Mouse (Mus musculus): Measurements from ENCODE around the gene Tspoap1.
A peak's percentile ranks its signal among the peaks of the same experiment; 100 is the strongest.

The Tspoap1 gene

DNA sequence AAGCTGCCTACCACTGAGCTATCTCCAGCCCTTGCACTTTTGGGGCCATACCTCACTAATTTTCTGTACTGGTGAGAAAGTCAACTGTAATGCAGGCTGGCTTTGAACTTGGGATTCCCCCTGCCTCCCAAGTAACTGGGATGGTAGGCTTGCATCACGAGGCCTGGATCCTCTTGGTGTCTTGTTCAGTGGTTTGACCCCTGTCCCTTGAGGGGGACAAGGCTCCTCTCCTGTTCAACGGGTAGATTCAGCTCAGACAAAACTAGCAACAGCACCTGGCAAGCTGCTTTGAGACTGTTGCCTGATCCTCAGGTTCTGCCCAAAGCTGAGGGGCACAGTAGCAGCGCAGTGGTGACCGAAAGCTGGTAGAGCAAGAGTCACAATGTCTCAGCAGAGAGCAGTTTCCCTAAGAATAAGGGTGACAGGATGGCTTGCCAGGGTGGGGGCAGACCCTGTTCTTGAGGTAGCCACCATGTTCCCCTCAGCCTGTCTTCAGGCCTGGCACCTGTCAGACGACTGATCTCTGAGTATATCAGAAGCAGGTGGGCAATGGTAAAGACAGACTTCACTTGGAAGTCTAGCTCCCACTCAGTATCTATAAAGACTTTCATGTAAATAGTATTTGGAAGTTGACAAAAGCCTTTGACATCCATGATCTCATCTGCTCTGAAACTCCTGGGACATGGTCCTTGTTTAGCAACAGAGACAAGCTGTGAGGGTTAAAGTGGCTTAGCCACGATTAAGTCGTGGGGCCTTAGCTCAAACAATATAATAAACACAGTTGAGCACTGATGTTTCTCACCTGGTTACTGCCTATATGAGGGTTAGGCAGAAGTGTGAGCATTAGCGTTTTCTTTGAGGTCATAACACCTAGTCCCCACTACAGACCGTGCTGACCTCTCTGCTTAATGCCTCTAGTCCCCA is 14.4 kb upstream of the Tspoap1 start:
- DNase-seq (ENCODE audit: low spot score in 2 of 2) = no peak

DNA sequence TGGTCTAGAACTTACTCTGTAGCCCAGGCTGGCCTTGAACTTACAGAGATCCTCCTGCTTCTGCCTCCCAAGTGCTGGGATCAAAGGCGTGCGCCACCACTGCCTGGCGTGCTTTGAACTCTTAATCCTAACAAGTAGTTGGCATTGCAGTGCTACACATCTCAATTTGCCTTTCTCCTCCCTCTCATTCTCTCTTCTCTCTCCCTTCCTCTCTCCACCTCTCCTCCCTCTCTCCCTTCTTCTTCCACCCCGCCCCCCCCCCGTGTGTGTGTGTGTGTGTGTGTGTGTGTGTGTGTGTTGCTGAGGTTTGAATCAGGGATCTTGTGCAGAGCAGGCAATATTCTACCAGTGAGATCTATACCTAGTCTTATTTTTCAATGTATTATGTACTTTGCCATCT is 13.0 kb upstream of the Tspoap1 start:
- DNase-seq (ENCODE audit: low spot score in 2 of 2) = no peak

DNA sequence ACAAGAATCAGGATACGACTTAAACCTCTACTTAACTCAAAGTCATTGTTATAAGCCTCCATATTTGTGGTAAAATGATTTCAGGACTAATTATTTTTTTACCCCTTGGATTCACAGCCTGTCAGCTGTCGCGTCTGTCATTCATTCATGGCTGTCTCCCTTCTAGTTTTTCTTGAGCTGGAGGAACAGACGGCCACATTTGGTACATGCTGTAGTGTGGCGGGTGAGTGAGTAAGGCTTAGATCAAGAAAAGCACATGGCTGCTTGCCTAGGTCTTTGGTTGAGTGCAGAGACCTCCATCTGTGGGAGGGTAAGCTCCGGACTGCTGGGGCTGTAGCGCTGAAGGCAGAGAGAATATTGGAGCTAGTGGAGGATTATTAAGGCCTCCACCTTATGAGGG is 12.6 kb upstream of the Tspoap1 start:
- no peak for DNase-seq (ENCODE audit: low spot score in 2 of 2)

DNA sequence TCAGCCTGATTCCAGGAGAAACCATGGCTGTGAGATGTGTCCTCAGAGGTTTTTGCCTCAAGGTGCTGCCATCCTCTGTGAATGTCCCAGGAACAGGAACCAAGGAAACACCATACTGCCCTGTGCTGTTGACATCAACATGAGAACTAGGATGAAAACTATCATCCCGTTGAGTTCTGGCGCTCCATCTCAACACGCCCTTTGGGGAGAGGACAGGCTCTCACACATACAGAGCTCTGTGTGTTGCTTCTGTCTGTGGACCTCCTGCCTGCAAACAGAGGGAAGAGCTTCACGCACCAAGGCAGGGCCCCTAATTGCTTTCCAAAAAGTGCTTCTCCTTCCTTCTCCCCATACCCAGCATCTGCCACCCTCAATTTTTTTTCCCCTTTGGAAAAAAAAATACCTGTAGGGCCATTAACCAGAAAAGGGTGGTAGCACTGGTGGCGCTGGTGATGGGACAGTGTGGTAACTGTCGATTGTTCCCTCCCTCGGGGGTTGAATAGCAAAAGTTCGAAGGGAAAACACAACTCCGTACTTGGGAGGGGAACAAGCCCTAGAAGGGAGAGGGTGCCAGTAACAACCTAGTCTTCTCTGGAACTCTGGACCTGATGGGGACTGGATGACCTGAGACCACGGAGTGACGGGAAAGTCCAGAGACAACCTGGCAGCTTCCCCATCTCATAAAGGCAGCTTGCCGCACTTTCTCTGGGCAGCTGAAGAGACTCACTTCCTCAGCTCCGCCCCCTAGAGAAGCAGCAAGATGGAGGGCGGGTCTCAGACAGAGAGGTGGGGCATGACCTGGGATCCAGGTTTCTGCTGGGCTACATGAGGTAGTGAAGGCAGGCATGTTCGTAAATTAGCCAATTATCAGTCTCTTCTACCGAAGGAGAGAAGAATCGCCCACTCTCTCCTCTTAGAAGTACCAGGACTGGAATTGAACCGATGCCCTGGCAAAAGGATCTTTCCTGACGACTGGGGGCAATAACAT is 11.9 kb upstream of the Tspoap1 start:
- no peak for DNase-seq (ENCODE audit: low spot score in 2 of 2)

DNA sequence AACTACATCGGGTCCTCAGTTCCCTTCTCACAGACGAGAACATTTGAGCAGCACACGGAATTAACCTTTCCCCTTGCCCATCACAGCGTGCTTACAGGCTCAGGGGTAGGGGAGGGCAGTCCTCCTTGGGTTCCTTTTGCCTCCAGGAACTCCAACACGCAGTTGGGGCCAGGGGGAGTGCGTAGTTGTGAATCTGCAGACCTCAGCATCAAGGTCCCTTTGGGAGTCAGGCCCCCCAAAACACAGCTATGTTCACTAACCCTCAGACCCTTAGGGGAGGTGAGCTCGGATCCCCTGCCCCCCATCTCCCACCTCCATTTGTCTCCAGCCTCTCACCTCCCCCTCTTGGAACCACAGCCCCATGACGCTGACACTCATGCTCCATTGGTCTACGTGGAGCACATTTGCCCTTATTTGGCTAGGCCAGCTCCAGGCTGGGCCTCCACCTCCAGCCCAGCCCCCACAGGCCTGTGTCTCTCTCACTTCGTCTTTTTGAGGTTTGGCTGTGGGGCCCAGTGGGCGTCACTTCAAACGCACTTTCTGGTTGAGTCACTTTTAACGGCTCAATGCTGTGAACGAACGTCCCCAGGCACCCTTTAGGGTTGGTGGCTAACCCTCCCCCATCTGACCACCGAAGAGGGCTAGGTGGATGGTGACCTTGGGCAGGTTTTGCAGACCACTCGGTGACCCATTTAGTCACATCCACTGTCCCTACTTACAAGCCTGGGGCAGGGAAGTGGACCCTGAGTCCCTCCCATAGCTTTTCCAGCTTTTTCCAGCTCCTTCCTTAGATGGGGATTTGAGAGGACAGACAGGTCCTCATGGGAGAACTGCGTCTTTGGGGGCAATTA is 10.9 kb upstream of the Tspoap1 start:
- DNase-seq (ENCODE audit: low spot score in 2 of 2) = peak; percentile 45 to 58

DNA sequence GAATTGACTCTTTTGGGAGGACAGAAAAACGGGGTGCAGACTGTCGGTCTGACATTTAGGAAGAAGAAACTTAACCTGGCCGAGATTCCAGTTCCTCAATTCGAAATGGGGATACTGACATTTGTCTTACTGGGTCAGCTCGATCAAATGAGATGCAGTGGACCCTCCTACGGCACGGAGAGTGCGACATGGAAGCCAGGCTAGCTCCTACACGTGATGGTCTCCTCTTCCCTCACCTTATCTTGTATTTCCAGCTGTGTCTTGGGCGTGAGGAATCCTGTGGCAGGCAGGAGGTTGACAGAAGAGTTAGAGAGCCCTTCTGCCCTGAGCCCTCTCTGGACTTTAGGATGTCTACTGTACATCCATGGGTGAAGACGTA is 10.3 kb upstream of the Tspoap1 start:
- no peak for DNase-seq (ENCODE audit: low spot score in 2 of 2)

DNA sequence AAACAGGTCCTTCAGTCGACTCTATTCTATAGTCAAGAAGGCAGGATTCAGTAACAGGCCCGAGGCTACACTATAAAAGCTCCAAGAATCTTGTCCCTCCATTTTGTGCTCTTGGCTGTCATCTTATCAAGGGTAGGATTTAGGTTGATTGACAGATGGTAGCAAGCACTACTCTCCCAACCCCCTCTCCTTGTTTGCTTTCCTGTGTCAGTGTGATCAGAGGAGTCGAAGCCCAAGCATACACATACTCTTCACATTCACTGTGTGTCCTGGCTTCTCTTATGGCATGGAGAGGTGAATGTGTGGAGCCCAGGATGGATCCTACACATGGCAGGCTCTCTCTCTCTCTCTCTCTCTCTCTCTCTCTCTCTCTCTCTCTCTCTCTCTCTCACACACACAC is 9.8 kb upstream of the Tspoap1 start:
- no peak for DNase-seq (ENCODE audit: low spot score in 2 of 2)

DNA sequence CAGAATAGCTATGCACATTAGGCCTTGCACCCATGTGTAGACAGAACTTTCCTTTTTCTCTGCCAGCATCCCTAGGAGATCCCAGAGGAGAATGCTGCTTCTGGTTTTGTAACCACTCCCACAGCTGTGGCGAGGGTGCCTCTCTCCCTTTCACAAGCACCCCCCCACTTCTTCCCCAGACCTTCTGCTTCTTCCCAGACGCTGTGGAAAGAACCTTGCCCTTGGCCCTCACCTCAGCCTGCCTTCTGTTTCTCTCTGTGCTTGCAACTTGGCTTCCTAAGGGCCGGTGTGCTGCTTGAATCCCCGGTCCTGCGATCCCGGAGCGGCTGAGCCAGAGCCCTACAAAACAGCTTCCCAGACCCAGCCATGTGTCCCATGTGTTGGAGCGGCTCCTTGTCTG is 9.3 kb upstream of the Tspoap1 start:
- DNase-seq (ENCODE audit: low spot score in 2 of 2) = no peak

DNA sequence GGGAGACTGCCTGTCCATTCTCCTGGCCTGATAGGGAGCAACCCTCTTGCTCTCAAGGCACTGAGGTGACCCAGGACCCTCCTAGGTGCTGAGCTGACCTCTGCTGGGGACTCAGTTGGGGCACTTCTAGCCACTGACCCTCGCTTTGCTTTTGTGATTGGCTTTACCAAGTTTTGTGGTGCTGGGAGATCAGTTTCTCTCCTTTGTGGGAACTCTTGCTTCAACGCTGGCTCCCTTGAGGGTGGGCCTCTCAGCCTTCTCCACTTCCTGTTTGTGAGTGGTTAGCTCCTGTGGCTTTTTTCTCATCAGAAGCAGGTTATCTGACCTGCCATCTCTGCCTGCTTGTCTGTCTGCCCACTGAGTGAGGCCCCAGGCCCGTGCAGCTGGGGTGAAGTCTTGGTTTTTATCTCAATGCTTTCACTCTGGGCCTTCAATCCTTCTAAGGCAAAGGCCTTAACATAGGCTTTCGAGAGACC is 8.8 kb upstream of the Tspoap1 start:
- DNase-seq (ENCODE audit: low spot score in 2 of 2) = no peak

DNA sequence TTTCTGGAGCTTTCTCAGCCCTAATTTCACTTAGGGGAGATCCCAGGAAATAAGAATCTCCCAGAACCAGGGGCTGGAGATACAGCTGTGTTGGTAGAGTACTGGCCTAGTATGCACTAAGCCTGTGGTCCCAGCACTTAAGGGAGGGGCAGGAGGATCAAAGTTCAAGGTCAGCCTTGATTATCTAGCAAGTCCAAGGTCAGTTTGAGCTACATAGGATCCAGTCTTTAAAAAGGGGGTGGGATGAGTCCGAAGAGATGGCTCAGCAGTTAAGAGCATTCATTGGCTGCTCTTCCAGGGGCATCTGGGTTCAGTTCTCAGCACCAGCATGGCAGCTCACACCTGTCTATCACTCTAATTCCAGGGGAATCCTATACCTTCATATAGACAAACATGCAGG is 8.0 kb upstream of the Tspoap1 start:
- no peak for DNase-seq (ENCODE audit: low spot score in 2 of 2)

DNA sequence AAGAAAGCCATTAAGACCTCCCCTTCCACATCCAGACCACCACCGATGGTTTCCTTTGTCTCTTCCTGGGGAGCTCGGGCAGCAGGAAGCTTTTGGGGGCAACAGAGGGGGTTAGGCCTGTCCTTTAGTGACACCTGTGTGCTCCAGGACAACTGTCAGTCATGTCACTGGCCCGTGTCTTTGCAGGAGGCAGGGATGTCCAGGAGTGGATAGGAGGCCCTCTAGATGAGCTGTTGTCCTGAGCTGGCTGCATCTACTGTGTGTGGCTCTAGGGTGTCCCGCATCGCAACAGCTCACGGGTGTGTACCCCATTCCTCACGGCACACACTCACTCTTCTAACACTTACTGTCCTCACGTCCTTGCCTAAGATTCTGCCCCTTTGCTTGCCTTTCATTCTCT is 7.1 kb upstream of the Tspoap1 start:
- DNase-seq (ENCODE audit: low spot score in 2 of 2) = no peak

DNA sequence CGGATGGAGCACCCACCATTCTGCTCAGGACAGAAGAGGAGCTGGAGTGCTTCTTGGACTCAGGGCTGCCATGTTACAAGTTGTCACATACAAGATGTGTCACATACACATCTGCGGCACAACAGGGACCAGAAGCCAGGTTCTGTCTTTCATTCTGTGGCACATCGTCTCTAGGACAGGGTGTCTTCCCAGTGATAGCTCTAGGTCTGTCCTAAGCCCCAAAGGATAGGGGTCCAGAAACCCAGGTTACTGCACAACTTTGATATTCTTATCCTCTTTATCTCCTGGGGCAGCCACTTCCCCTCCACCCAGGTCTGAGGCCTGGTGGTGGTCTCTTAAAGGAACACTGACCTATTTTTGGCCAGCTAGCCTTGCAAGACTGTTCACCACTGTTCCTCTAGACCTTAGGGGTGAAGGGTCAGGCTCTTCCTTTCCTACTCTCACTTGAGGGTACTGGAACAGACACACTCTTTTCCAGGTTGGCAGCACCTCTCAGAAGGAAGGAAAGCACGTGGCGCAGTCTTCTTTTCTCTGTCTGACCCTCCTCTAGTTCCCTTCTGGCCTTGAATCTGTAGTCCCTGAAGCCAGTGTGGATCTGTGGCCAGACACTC is 6.3 kb upstream of the Tspoap1 start:
- no peak for DNase-seq (ENCODE audit: low spot score in 2 of 2)

DNA sequence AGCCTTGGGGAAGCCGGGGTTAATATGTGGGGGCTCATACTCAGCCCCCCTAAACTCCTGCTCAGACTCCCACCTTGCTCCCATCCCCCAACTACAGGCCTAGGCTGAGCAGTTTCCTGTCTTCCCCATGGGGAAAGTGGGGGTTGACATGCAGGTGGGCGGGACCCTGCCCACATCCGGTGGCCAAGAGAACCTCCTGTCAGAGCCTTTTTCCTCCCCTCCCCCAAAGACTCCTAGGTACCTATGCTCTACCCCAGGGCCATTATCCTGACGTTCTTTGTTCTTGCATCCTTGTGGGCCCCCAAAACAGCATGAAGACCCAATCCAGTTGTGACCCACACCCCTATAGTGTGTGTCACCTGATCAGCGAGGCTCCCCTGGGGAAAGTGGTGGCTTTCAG is 5.7 kb upstream of the Tspoap1 start:
- DNase-seq (ENCODE audit: low spot score in 2 of 2) = no peak

DNA sequence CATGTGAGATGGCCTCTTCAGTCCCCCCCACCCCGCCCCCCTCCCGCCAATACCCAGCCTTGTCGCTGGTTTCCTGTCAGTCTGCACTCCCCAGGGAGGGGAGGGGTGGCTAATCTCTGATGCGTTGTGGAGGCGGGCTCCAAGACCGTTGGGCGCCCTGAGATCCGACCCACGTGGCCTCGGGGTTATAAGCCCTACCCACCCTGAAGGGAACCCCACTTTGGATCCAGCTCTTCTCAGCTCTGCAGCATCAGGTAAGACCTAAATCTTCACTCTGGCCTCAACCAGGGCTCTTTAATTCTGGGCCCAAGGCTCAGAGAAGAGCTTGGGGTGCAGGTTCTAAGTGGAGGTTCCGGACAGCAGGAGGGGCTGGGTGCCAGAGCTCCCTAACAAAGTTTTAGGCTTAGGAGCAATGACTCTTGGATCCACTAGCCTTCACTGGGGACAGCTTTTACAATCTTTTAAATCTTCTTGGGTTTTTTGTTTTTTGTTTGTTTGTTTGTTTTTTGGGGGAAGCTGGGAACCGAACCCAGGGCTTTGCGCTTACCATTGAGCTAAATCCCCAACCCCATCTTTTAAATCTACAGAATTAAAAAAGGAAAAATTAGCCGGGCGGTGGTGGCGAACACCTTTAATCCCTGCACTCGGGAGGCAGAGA is 4.9 kb upstream of the Tspoap1 start:
- peak in 1 of 2 experiments; percentile 56 for DNase-seq (ENCODE audit: low spot score in 2 of 2)

DNA sequence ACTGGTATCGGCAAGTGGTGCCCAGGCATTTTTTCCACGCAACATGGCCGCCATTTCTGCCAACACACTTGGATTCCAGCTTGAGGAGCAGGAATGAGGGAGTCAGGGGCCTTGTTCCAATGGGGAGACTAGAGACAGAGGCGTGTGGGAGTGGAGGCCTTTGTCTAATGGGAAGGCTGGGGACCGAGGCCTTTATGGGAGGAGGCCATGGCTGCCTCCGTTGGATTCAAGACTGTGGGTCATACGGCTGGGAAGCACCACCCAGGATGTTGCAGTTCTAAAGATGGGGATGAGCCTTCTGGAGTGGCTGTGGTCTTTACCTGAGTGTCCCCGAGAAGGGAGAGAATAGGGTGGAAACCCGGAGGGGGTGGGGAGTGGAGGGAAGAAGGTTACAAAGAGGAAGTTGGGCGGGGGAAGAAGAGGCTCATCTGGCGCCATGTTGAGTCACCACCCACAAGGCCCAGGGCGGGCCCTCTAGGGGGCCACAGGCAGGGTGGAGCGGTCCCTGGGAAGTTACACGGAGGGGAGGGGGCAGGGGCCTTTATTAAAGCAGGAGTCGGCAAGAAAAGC is 4.0 kb upstream of the Tspoap1 start:
- no peak for DNase-seq (ENCODE audit: low spot score in 2 of 2)

DNA sequence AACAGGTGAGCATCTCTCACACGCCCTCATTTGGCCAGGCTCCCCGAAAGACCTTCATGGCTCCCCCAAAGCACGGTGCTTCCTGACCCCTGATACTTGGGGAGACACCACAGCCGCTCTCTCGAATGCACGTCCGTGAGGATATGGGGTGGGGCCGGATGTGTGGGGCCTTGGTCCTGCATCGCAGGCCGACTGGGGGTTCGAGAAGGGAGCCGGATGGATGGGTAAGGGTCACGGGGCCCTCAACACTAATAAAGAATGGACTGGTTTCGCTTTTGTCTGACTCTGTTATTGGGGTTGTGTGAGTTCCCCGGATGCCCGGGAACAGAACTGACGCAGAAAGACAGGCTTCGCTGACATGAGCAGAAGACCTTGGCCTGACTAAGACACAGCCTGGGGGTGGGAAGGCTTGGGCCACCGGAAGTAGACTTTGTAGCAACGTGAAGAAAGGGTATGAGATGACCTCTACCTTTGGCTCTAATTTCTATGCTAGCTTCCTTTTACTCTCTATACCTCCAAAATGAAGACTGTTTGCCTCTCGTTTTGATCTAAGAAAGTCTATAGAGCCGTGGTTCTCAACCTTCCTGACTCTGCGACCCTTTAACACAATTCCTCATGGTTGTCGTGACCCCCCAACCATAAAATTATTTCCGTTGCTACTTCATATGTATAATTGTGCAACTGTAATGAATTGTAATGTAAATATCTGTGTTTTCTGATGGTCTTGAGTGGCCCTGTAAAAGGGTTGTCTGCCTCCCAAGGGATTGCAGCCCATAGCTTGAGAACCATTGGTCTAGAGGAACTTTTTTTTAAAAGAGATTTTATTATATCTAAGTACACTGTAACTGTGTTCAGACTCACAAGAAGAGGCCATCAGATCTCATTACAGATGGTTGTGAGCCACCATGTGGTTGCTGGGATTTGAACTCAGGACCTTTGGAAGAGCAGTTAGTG is 3.1 kb upstream of the Tspoap1 start:
- no peak for DNase-seq (ENCODE audit: low spot score in 2 of 2)

DNA sequence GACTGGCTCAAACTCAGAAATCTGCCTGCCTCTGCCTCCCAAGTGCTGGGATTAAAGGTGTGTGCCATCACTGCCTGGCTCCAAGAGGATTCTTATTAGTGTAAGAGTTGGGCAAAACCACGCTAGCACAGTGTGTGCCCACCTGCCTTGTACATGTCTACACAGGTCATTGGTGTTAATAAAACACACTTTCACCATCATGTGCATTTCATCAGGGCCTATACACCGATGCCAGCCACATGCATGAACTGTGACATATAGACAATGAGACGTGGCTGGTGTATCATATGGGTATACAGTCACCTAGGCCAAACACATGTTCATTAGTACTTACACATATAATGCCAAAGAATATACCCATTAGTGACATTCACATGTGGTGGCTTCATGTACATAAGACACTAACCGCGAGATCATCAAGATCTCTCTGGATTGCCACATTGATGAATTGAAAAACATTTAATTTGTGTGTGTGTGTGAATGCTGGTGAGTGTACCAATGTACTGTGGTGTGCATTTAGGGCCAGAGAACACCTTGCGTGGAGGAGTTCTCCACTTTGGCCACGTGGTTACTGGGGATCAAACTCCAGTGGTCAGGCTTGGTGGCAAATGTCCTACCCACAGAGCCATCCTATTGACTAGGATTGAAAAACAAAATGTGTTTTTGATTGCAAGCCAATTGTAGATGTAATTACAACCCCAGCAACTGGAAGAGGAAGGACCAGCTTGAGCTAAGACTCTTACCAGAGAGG is 2.0 kb upstream of the Tspoap1 start:
- no peak for DNase-seq (ENCODE audit: low spot score in 2 of 2)

DNA sequence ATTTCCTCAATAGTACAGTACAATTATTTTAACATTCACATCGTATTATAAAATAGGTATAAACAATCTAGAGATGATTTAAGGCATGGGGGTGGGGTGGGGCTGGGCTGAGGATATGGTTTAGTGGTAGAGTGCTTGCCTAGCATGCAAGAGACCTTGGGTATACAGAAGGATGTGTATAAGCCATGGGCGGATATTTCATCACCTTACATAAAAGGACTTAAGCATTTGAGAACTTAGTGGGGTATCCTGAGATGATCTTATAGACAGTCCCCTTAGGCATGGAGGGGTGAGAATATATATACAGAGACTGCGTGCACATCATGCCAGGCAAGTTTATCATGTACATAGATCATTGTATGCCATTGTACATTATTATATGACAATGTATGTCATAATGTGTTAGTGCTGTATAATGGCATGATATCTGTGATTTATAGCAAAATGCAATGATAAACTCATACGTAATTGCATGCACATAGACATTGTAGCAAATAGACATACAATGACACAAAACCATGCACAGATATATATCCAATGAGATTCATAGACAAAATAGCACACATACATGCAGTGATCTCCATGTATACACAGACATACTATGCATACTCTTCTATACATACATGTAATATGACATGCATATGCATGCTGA is 1.3 kb upstream of the Tspoap1 start:
- DNase-seq (ENCODE audit: low spot score in 2 of 2) = no peak
